Mouse (Mus musculus) layer of hippocampus, adult 9-10 months (tissue): ENCODE data around the gene Sez6l.
"Not testable (repeated sequence)": the region's sequence is repeated elsewhere in the genome, so short reads cannot be mapped to it uniquely, and the experiment has no call there.

ENCODE experiments used
- DNase-seq: peaks from one replicate; pipeline ENCODE4 v3.0.0; 2022; ENCODE audit warnings: low spot score

Gene Sez6l

DNA sequence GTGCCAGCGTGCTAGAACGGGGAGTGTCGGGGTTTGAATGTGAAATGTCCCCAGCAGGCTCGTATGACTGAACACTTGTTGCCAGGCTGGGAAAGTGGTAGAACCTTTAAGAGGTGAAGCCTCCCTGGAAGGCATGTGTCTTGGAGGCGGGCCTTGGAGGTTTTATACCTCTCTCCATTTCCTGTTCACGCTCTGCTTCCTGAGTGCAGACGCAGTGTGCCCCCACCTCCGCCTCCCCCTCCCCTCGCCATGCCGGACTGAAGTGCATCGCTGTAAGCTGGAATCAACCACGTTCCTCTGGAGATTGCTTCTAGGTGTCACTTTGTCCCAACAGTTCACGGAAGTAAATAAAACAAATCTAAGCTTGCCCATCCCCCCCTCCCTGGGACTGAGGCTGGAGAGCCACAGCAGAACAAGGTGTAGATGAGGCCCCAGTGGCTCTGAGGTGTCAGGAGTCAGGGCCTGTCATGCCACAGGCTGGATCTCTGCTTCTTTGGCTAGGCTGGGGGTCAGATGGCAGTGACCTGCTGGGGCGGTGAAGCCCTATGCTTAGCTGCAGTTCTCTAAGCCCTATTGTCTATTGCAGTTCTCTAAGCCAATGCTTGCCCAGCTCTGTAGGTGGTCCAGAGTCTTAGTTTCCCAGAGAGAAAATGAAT, 145.7 kb downstream of the Sez6l start:
- no peak for DNase-seq

DNA sequence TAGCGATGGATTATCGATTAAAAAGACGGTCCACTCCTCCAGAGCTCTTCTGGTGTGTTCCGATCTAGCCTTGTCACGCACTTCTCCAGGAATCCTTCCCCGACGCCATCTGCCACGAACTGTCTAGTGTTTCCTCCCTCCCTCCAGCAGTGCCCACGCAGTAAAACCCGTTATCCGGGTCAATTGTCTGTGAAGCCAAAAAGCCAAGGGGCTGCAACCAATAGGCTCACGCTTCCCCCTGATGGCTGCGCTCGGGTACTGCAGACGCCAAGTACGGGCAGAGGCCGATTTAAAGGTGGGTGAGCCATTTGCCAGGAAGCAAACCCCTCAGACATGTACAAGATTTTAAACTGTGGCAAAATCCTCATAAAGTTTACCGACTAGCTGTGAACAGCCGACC, 148.0 kb downstream of the Sez6l start:
- peak; percentile 38 for DNase-seq

DNA sequence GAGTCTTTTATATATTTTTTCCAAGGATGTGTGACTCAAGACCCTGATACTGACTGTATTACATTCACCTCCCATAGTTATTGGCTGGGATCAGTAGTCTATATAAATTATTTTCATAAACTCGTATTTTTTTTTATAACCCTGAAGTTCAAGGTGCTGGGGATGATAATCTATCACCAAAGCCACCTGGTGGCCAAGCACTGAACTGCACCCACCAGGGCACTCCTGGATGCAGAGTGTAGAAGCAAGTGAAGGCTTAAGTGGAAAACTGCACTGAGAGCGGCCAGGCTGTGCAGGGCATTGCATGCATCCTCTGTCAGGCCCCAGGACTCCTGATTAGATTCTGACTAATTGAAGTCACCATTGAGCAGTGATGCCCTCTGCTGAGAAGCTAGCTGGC, 149.7 kb downstream of the Sez6l start:
- DNase-seq, result no peak

DNA sequence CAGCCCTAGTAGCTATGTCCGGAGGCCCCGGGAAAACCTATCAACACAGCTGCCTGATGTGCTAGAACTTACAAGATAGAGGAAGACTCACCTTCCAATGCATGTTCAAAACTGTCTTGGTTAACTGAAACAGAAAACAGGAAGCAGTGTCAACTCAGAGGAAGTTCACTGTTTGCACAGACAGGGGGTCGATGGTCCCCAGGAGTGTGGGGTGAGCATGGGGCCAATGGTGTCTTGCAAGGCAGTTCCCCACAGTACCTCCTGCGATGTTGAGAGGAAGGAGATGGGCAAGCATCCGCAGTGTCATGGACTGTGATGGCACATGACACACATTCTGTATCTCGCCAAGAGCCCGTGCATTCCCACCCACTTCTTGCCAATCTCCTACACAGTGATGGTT, 150.3 kb downstream of the Sez6l start:
- DNase-seq, result no peak

DNA sequence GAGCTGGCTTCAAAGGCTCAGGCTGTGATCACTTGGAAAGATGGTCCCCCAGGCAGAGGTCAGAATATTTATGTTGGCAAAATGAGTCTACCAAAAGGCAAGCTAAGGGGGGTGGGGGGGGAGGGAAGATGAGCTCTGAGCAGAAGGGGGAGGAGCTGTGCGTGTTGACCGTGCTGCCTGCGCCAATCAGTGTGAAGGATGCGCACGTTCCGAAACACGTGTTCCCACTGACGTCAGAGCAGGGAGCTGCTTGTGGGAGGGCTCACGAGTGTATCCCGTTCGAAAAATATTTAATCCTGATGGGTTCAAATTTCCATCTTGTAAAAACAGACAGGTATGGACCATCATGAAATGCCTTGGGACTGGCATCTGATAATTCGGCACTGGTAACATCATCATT, 157.4 kb downstream of the Sez6l start:
- no peak for DNase-seq

DNA sequence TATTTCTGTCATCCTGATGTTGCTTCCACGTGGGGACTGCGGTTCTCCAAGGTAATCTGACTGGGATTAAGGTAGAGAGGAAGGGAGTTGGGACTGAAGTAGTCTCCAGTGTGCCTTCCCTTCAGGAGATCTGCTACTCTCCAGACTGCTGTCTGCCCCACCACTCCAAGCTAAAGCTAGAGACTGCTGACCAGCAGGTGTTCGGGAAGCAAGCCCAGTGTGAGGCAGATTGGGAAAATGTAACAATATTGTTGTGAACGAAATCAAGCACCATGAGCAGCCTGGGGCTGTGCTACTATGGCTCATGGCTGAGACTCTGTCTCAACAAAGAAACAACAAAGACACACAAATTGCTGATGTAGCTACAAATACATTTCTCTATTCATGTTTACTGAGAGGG, 159.0 kb downstream of the Sez6l start:
- DNase-seq, result no peak

DNA sequence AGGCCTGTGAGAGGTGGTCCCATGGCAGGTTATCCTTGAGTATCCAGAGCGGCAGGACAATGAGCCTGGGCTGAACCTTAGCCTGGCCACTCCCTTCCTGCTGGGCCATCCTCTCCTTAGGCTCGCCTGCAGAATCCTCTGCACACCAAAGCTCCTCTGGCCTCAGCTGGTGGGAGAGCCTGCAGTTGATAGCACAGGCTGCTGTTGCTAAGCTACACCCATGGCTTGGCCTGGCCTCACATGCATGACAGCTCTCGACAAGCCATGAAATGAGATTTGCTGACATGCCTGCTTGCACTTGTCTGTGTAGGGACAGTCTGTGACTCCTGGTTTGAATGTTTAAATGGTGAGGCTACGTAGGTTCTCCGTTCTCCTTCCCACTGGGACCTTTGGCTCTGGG, 160.3 kb downstream of the Sez6l start:
- DNase-seq, result no peak

DNA sequence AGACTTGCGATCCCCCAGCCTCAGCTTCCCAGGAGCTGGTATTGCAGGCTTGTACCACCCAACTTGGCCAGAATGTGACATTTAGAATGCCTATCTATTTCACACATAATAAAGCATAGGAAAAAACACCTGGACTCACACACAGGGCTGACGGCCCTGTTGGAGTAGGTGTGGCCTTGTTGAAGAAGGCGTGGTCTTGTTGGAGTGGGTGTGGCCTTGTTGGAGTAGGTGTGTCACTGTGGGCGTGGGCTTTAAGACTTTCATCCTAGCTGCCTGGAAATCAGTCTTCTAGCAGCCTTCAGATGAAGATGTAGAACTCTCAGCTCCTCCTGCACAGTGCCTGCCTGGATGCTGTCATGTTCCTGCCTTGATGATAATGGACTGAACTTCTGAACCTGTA, 164.2 kb downstream of the Sez6l start:
- DNase-seq, result not testable (repeated sequence)

DNA sequence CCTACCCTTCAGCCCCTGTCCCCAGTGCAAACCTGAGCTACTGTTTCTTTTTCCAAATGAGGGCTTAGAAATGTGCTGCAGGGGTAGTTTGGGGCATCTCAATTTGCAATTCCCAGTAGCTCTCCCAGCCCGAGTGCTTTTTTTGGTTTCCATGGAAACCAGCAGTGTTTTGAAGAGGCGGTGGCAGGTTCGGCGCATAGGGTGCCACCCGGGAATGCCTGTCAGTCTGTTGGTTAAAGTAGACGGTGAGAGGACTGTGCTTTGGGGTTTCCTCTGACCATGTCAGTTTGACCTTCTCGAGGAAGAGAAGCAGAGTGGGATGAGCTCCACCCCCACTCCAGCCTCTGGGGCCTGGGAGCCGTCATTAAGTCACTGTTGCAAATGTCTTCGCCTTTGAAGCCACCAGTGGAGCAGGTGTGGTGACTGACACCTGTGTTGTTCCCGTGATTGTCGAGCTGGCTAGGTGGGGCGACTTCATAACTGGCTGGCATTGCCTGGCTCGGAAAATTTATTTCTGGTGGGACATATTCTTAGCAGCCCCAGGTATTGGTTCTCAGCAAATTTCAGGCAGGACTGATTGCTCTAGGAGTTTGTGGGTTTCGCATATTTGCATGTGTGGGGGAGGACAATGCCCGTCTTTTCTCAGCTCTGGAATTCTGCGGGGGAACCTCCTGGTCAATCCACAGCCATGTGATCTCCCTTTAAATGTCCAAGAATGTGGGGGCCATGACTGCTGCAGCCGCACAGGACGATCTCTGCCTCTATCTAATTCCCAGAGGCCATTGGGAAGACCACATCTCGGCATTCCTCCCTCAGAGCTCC, 165.3 kb downstream of the Sez6l start:
- no peak for DNase-seq

DNA sequence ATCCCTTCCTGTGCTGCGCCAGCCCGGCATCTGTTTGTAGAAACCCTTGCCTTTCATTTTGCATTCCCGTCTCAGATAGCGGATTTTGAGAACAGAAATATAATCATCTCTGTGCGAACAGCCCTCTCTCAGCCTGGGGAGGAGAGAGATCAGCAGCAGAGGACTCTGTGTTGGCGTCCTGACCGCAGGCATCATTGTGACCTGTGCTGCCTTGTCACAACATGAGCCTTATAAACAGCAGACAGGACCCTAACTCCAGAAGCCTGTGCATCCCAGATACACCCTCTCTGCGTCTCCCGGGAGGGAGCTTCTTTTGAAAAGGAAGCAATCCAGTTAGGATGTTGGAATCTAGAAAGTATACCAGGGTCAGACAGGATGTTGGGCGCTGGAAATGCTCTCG, 165.9 kb downstream of the Sez6l start:
- DNase-seq, result no peak

DNA sequence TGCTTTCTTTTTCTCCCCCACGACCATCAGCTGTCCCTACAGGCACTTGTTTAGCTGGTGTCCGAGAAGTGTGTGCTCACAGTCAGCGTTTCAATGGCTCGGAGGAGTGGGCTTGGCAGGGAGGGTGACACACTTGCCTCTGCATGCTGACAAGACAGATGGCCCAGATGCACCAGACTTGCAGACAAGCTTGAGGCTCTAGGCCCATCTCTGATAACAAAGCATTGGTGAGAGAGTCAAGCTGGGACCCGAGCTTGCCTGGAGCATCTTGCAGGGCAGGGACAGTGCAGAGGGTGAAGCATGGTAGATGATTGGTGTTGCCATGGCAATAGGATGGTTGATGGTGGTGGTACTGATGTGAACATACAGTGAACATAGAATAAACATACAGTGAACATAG, 167.7 kb downstream of the Sez6l start:
- no peak for DNase-seq

DNA sequence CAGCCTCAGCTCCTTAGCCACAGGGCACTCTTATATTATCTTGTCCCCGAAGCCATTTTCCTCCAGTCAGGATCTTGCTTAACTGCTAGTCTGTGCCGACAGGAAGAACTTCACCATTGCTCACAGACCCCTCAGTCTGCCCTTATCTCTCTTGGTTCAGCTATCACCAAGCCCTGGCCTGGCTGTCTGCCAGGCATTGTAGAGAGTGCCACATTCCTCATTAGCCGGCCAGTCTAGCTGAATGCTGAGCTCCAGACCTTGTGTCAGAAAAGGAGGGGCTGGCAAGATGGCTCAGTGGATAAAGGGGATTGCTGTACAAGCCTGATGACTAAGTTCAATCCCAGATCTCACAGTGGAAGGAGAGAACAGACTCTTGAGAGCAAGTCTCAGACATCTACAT, 171.0 kb downstream of the Sez6l start:
- no peak for DNase-seq

DNA sequence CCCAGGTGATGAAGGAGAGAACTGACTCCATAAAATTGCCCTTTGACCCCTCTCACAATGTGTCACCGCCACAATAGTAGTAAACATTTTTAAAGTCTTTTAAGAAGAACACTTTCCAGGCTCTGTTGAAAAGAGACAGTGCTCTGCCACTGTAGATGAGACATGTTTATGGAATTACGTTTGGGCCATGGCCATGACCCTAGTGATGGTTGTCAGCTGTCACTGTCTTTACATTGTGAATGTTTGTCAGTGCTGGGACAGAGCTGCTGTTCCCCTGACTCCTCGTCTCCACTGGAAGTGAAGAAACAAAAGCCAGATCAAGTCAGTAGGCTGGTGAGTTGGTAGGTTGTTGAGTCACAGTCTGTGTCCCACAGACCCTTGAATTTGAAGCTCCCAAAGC, 174.5 kb downstream of the Sez6l start:
- DNase-seq, result no peak

DNA sequence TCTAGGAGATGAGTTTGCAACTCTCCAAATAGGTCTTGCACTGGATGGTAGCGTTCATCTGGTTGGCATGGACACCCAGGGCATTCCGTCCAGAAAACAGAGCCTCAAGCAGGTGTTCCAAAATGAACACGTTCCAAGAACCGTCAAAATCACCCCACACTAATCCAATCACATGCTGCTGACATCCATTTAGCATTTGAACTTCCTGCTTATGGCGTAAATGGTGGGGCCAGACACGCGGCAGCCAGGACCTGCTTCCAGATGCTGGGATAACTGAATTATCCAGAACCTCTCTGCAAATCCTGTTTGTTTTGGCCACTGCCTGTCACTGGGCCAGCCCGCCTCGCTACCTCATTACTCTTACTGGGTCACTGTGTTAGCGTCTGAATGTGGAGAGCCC, 177.7 kb downstream of the Sez6l start:
- no peak for DNase-seq

DNA sequence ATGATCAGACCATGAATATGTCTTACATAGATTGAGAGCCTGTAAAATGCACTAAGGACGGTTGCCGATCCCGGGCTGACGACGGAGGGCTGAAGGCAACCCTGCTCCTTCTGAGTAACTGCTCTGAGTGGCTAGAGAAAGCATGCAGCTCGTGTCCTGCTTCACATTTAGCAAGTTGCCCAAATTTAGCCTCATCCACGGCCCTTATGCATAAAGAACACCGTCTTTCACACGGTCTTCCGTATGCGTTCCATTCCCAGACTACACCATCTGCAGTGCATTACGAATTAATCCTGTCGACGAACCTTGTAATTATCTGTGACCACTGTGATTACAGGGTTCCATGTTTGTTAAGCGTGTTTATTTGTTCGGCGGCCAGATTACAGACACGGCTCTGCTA, 180.9 kb downstream of the Sez6l start:
- DNase-seq, result no peak

DNA sequence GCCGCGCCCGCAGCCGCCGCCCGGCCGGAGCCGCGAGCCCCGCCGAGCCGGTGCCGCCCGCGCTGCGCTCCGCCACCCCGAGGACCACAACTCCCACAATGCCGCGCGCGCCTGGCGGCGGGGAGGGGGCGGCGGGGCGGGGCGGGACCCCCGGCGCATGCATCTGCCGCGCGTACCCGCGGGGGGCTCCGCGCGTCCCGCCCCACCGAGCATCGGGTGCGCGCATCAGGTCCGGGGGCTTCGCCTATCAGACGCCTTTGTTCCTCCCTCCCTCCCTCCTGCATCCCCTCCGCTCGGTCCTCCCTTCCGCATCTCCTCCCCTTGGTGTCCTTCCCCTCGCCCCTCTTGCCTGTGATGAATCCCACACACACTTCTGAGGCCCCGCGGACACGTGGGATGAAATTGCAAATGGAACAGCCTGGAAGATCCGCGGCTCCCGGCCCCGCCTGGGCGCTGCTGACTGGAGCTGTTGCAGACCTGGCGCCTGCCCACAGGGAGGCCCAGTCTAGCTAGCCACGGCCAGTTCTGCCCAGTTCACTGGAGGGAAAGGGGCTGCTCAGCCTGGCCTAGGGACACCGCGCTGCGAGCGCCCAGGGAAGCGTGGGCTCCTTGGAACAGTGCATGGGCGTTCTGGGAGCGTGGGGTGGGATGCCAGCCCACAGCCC, 182.1 kb downstream of the Sez6l start, which contains the start of gene Asphd2:
Gene Asphd2 (minus strand): TSS at position 88 of the 665 bp plus-strand sequence.
- peak; percentile 59 for DNase-seq

DNA sequence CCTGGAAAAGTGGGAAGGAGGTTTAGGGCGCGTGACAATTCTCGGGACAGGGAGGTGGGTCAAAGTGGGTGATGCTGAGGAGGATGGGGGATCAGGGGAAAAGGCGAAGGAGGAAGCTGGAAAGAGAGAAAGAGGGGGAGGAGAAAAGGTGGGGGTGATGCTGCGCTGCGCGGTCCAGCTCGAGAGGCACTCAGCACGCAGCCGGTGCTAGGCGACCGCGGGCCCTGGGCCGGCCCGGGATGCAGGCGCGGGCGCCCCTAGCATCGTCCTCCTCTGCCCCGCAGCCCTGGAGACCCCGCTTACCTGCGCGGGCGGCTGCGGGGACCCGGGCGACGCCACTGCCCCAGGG, 182.6 kb downstream of the Sez6l start:
- no peak for DNase-seq

DNA sequence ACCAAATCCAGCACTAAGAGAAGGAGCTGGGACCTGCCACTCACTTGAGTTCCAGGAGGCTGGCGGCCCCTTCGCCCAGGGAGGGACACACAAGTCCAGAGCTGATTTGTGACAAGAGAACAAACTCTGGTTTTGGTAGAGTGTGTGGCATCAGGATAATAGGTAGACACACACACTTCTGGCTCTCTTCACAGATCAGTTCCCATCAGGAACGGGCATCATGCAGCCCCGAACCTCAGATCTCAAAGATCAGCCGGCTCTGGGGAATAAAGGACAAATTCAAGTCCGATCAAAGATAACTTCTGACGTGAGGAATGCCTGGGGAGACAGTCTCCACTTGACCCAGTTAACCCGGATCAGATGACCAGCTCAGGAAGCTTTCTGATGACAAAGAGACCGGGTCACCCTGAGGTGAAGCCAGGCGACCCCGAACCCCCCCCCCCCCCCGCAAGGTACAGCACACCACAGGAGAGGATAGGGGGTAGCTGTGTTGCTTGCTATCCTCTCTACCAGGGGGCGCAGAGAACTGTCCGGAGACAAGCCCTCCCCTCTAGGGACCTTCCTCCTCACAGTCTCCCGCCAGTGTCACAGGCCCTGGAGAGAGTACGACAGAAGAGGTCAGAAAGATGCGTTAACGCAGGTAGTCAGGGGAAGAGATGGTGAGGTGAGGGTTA, 183.1 kb downstream of the Sez6l start:
- no peak for DNase-seq

DNA sequence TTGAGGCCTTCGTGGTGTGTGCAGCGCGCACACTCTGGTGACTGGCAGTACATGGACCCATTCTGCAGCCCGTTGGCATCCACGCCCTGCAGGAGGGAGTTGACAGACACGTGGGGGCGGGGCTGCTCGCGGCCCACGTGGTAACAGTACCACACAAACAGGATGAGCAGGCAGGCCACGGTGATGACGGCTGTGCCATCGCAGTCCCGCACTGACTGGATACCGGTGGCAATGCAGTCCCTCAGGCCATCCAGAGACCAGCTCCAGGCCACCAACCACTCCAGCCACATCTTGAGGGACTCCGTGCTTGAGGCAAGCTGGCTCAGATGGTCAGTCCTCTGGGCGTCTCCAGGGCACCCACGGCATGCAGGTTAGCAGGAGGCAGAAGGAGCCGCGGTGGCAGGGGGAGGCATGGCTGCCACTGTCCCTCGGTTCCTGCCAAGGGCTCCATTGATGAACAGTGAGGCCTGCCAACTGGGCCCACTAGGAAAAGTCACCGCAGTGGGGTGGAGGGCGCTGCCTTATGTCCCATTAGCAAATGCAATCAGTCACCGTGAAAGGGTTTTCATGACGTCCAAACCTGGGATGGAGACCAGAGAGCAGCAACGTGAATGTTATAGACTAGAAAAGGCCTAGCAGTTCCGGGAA, 185.2 kb downstream of the Sez6l start:
- DNase-seq, result no peak

DNA sequence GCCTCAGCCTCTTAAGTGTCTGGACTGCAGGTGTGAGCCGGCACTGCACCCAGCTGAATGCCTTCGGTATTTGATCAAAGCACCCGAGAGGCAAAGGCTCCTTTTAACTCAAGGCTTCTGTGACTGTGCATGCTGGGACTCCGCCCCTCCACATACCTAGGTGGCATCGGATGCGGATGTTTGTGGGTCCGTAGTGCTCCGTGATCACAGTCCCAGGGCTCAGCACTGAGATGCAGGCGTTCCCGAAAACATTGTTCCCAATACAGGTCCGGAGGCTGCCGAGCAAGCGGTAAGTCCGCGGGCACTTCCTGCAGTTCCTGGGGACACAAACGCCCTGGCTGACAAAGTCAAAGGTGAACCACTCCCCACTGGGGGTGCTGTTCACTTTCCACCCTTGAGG, 186.0 kb downstream of the Sez6l start:
- no peak for DNase-seq

DNA sequence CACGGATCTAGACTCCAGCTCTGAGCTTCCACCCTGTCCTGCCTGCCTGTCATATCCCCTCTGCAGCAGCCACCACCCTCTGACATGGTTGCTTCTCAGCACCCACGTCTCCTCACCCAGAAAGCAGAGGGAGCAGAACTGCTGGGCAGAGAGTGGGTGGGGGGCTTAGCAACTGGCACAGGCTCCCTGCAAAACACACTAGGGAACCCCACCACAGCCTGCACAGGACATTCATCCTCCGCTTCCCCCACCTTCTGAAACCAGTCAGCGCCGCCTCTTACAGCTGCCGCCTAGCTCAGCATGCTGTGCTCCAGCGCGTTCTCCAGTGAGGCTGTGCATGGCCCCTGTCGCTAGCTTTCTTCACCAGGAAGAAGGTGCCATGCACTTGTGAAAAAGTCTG, 187.6 kb downstream of the Sez6l start:
- DNase-seq, result no peak

DNA sequence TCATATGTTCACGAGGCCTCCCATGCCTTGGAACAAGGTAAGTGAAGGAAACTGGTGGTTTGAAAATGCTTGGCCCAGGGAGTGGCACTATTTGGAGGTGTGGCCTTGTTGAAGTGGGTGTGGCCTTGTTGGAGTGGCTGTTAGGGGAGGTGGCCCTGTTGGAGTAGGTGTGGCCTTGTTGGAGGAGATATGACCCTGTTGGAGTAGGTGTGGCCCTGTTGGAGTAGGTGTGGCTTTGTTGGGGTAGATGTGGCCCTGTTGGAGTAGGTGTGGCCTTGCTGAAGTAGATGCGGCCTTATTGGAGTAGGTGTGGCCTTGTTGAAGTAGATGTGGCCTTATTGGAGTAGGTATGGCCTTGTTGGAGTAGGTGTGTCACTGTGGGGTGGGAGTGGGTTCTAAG, 191.0 kb downstream of the Sez6l start:
- DNase-seq, result no peak
